Mouse (Mus musculus) activated CD4-positive, CD25-positive, alpha-beta regulatory T cell, adult 4 months (primary cell): ENCODE results near the gene Mymk. TPM values are rescaled to one million over a fixed set of nuclear protein-coding genes. Genes with fewer than 3 reads are reported as not detected.

Experiments
- ATAC-seq: one replicate; pipeline ENCODE4 v1.8.0; 2017
- polyA plus RNA-seq, 2 experiments: library from polyadenylated mRNA; unstranded; fragments of 100-300 nt; shearing (Covaris generic); gene quantifications; one replicate each; pipeline ENCODE4 v1.2.1; 2017

Gene Mymk
- polyA plus RNA-seq, 2 experiments from 2014 or later = not detected

GRCm38 (mm10) chr2:27032361-27032760 is 39.6 kb downstream of the Mymk start:
- ATAC-seq = no peak

DNA sequence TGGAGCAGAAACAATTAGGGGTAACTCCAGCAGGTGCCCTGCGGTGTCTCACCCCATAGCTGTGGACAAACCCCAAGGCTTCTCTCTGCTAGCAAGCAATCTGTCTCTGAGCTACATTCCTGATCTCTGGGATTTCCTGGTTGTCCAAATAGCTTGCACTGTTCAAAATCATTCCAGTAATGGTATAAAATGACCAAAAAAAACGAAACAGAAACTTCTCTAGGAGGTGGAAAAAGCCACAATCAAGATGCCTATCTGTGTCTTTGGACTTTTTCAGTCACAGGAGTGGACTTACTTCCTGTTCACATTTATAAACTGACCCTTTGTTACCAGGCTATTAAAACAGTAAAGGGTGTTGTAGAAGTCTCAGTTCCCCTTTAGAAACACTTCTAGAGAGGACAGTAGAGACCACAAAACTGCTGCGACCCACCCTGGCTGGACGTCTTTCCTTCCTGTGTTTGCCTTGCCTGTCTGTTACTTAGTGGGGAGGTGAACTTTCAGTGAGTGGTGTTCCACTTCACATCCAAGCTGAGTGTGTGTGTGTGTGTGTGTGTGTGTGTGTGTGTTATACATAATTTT is 43.5 kb downstream of the Mymk start:
- ATAC-seq = no peak

- ATAC-seq = peak; percentile 100
These were observed 44.2 kb downstream of the Mymk start, which contains the start of gene Slc2a6 for GRCm38 (mm10) chr2:27027618-27028436. Gene Slc2a6, minus strand, starts transcription at chr2:27027998.

GRCm38 (mm10) chr2:27026857-27027617 is 44.9 kb downstream of the Mymk start:
- no peak for ATAC-seq

GRCm38 (mm10) chr2:27026332-27026731 is 45.6 kb downstream of the Mymk start:
- no peak for ATAC-seq

DNA sequence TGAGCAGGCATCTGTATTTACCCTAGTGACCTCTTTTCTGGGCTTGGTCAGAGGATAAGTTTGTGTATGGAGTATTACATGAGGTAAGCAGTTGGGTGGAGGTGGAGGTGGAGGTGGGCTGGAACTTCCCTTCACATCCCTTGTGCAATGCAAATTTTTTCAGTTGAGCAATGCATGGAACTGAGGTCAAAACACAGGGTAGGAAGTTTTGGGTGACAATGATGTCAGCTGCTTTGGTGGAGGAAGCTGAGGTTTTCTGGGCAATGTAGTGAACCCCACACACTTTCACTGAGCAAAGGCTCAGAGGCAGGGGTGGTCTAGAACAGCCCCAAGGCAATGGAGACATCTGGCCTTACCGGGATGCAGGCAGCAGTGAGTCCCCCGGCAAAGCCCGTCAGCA is 46.4 kb downstream of the Mymk start:
- ATAC-seq = no peak

- ATAC-seq = no peak
These were observed 47.8 kb downstream of the Mymk start for GRCm38 (mm10) chr2:27024136-27024535.

GRCm38 (mm10) chr2:27022612-27023011 is 49.4 kb downstream of the Mymk start:
- no peak for ATAC-seq

GRCm38 (mm10) chr2:27021103-27021502 is 50.9 kb downstream of the Mymk start:
- no peak for ATAC-seq

GRCm38 (mm10) chr2:27019530-27019929 is 52.4 kb downstream of the Mymk start:
- no peak for ATAC-seq

DNA sequence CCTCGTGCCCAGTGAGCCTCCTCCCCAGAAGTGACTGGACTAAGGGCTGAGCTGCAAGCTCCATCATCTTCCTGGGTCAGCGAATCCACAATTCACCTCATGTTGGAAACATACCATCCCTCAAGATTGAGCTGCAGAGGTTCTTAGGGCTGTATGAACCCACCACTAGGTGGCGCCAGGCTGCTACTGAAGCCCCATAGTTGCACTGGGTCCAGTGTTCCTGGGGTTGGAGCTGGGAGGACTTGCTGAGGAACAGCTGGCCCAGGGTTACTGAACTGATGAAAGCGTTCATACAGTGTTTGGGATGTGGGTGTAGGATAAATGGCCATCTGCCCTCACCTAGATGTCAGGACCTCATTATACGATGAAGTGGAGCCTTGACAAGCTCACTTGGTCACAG is 54.2 kb downstream of the Mymk start:
- ATAC-seq = no peak

Other genes with a start within 250 kb of the Mymk start
- not detected for gene Abo, start 207.2 kb downstream of the Mymk start, polyA plus RNA-seq
- 10 to 100 TPM; 17.5 to 25.5 TPM for gene Surf6, start 169.3 kb downstream of the Mymk start, polyA plus RNA-seq
- 10 to 100 TPM; 10.3 to 11.3 TPM for gene Med22, start 161.5 kb downstream of the Mymk start, polyA plus RNA-seq
- 1,000 to 10,000 TPM in 1 of 2 experiments, 100 to 1,000 TPM in 1; 720 to 1,212 TPM for gene Rpl7a, start 161.4 kb downstream of the Mymk start, polyA plus RNA-seq
- gene Surf2, start 155.8 kb downstream of the Mymk start, polyA plus RNA-seq = 10 to 100 TPM; 41.8 to 46.6 TPM
- 100 to 1,000 TPM; 115 to 121 TPM for gene Surf1, start 155.6 kb downstream of the Mymk start, polyA plus RNA-seq
- 10 to 100 TPM; 75.1 to 87.6 TPM for gene Surf4, start 138.3 kb downstream of the Mymk start, polyA plus RNA-seq
- under 1 TPM; 0.28 to 0.50 TPM for gene Stkld1, start 138.1 kb downstream of the Mymk start, polyA plus RNA-seq
- 10 to 100 TPM; 45.0 to 50.3 TPM for gene Rexo4, start 107.8 kb downstream of the Mymk start, polyA plus RNA-seq
- gene Adamts13, start 98.8 kb downstream of the Mymk start, polyA plus RNA-seq = not detected
- gene Cacfd1, start 62.3 kb downstream of the Mymk start, polyA plus RNA-seq = 10 to 100 TPM; 16.9 to 19.1 TPM
- 1 to 10 TPM; 2.1 to 3.2 TPM for gene Slc2a6, start 44.2 kb downstream of the Mymk start, polyA plus RNA-seq
- not detected for gene Adamtsl2, start 7.2 kb upstream of the Mymk start, polyA plus RNA-seq
- gene Fam163b, start 70.3 kb upstream of the Mymk start, polyA plus RNA-seq = not detected
- not detected for gene Dbh, start 93.1 kb upstream of the Mymk start, polyA plus RNA-seq
- 1 to 10 TPM; 3.0 to 4.7 TPM for gene Sardh, start 176.2 kb upstream of the Mymk start, polyA plus RNA-seq